Mouse (Mus musculus) heart, adult 2 months (tissue): ENCODE results near the gene Tnfaip6.

Experiments
- CTCF ChIP-seq: fragments of 200-600 bp; IDR thresholded peaks from 2 replicates; pipeline ENCODE4 v1.8.1; 2022; ENCODE audit warnings: antibody characterized with exemption, mild to moderate bottlenecking, moderate library complexity
- EP300 ChIP-seq: fragments of 200-500 bp; IDR thresholded peaks from 2 replicates; pipeline ENCODE4 v1.6.1; 2011; ENCODE audit warnings: low read depth, low read length, control low read depth; ENCODE audit not compliant: insufficient read depth
- POLR2A ChIP-seq: fragments of 200-500 bp; IDR thresholded peaks from 2 replicates; pipeline ENCODE4 v1.6.1; 2011; ENCODE audit warnings: mild to moderate bottlenecking, low read depth, low read length, control low read depth; ENCODE audit not compliant: insufficient read depth

DNA sequence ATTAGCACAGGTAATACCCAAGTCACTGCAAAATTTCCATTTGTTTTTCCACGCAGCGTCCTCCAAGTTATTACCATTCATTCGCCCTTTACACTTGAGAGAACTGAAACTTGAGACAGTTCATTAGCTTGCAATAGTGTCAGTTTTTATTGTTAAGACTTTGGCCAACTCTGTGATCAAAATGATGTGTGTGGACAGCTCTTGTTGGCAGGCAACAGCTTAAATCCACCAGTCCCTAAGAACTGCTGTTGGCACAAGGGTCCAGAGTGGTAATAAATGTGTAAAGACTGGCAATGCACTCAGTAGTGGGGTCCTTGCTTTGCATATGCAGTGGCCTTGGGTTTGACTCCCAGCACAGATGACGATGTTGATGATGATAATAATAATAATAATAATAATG, 14.5 kb downstream of the Tnfaip6 start:
- TF ChIP-seq CTCF (no peak), POLR2A (no peak), EP300 (no peak)
